Mouse (Mus musculus): ENCODE data around the gene Fam213b.

DNA sequence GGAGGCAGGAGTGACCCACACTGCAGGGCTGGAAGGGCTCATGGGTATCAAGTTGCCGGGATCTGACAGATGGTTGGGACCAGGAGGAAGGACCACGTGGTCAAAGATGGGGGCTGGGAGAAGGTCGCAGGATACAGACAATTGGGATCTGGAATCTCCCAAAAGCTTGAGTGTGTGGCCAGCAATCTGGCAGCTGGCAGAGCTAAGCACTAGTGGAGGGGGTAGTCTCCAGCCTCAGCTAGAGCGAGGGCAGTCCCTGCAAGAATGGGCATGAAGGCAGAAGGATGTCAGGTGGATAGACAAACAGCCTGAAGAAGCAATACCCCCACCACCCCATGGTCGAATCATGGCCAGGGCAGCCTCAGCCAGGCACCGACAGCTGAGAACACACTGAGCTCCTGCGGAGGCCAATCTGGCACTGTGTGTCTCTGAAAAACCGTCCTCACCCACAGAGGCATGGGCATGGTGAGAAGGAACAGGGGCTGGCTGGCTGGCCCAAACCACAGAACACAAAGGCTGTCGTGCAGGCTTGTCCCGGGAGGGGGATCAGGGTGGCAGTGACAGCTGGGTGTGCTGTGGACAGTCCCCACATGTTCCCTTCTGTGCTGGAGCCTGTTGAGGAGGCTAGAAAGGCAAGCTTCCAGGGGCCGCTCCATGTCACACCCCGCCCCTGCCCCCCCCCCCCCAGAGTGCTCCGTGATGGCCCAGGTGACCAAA, 11.9 kb downstream of the Fam213b start:
- TF ChIP-seq CTCF (IDR thresholded peaks at IDR 0.05) (no peak), EP300 (IDR thresholded peaks at IDR 0.05) (no peak)
